Mouse (Mus musculus) liver, embryonic 14.5 days (tissue): ENCODE results near the gene Elovl5. TPM values are rescaled to one million over a fixed set of nuclear protein-coding genes. Genes with fewer than 3 reads are reported as not detected.

Experiments
- ATAC-seq: fragments of 200-750 bp; cut with Nextera tagmentation; 2 replicates; pipeline ENCODE4 v1.8.0; 2017; ENCODE audit warnings: moderate number of reproducible peaks, mild to moderate bottlenecking, moderate library complexity; ENCODE audit not compliant: insufficient read depth
- DNase-seq, 3 experiments: peaks; one replicate each; pipeline ENCODE4 v3.0.0-alpha.2; 2012 to 2013; ENCODE audit warnings: low read depth in 3 of 3, low spot score in 3 of 3
- H3K27ac ChIP-seq: fragments of 300-500 bp; sonication (generic); 2 replicates; pipeline ENCODE4 v1.5.1; 2014; ENCODE audit warnings: moderate library complexity, mild to moderate bottlenecking, control low read depth, inconsistent platforms
- H3K27me3 ChIP-seq: fragments of 300-500 bp; sonication (generic); 2 replicates; pipeline ENCODE4 v1.6.1; 2014; ENCODE audit warnings: mild to moderate bottlenecking, low read length, moderate library complexity; ENCODE audit not compliant: control insufficient read depth, insufficient read depth
- H3K36me3 ChIP-seq: fragments of 300-500 bp; sonication (generic); replicated peaks from 2 replicates; pipeline ENCODE4 v1.6.1; 2014; ENCODE audit warnings: low read depth; ENCODE audit not compliant: control insufficient read depth, insufficient read depth
- H3K4me1 ChIP-seq, 2 experiments: fragments of 200-500 bp in 1 of 2; fragments of 300-500 bp in 1 of 2; sonication (generic) in 1 of 2; replicated peaks; 2 replicates each; pipeline ENCODE4 v1.6.1; 2012 to 2014; ENCODE audit warnings: antibody characterized with exemption in 1 of 2, inconsistent platforms in 1 of 2, low read length in 1 of 2; ENCODE audit not compliant: control insufficient read depth in 2 of 2, insufficient read depth in 2 of 2
- H3K4me2 ChIP-seq: fragments of 300-500 bp; sonication (generic); 2 replicates; pipeline ENCODE4 v1.6.1; 2014; ENCODE audit warnings: low read depth, mild to moderate bottlenecking, control low read depth, moderate library complexity
- H3K4me3 ChIP-seq, 2 experiments: fragments of 200-500 bp in 1 of 2; fragments of 300-500 bp in 1 of 2; sonication (generic) in 1 of 2; 2 replicates each; pipeline ENCODE4 v1.5.1; 2012 to 2014; ENCODE audit warnings: low read depth in 2 of 2, low read length in 2 of 2, mild to moderate bottlenecking in 2 of 2, control low read depth in 1 of 2, inconsistent platforms in 1 of 2, moderate library complexity in 1 of 2; ENCODE audit not compliant: insufficient read depth in 1 of 2
- H3K9ac ChIP-seq: fragments of 300-500 bp; sonication (generic); replicated peaks from 2 replicates; pipeline ENCODE4 v1.6.1; 2014; ENCODE audit warnings: mild to moderate bottlenecking, control low read depth, moderate library complexity
- H3K9me3 ChIP-seq: fragments of 300-500 bp; sonication (generic); 2 replicates; pipeline ENCODE4 v1.6.1; 2016; ENCODE audit warnings: low read length, mixed read lengths; ENCODE audit not compliant: control insufficient read depth
- CTCF ChIP-seq: IDR thresholded peaks from 2 replicates; pipeline ENCODE4 v1.5.1; 2016; ENCODE audit warnings: antibody characterized with exemption, low read depth, control low read depth
- EP300 ChIP-seq: IDR thresholded peaks from 2 replicates; pipeline ENCODE4 v1.6.1; 2016; ENCODE audit warnings: antibody characterized with exemption, low read depth
- WGBS: fragments of 180-500 bp; shearing (Covaris S2); extraction: QIAGEN DNeasy Blood & Tissue Kit; methylation state at CpG from one replicate; pipeline ENCODE4 v1.1.7; 2014; ENCODE audit not compliant: insufficient replicate concordance; 5-methylcytosine and 5-hydroxymethylcytosine counted together
- polyA plus RNA-seq, 2 experiments: library from polyadenylated mRNA; depleted of rRNA in 1 of 2; stranded (reverse) in 1 of 2; unstranded in 1 of 2; fragments of >200 nt; fragmentation: Nextera tagmentation in 1 of 2; extraction: Ambion mirVana in 1 of 2; gene quantifications; 2 replicates each; pipeline versions ENCODE4 v1.2.1 to v1.2.3; 2012 to 2014

Gene Elovl5
- polyA plus RNA-seq, 2 experiments, result 10.5 to 19.3 TPM

DNA sequence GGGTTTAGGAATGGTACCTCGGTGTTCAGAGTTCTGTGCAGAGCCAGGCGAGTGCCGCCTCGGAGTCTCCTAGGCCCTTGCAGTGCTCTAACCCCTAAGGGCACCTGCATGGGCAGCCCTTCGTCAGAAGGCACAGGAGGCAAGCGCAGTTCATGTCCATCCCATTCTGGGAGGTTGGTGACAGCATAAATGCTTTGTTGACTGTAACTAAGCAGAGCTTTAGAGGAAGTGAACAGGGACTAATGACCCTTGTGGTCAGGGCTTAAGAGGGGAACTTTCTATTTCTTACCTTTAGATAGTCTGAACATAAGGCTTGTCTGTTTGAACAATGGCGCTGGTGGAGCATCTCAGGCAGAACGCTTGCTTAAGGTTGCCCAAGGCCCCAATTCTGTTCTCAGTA lies 6.6 kb downstream of the Elovl5 start:
- WGBS, result 66% methylated on average over 8 of the region's 8 CpGs
- no peaks in the 10 kb centered on the region for H3K36me3 ChIP-seq
- no peak overlapping the region for H3K9ac ChIP-seq
- H3K9me3 ChIP-seq, result no peaks in the 10 kb centered on the region
- DNase-seq (no peak), ATAC-seq (no peak)
- no peak overlapping the region for H3K4me2 ChIP-seq
- H3K27me3 ChIP-seq, result no peaks in the 10 kb centered on the region
- peaks cover 0 to 8% of the 10 kb centered on the region in 2 experiments; a peak in 3 of 4 replicates for H3K4me1 ChIP-seq
- H3K27ac ChIP-seq, result no peak overlapping the region
- TF ChIP-seq EP300, result no peak
- no peak for TF ChIP-seq CTCF
- H3K4me3 ChIP-seq, result no peak overlapping the region

DNA sequence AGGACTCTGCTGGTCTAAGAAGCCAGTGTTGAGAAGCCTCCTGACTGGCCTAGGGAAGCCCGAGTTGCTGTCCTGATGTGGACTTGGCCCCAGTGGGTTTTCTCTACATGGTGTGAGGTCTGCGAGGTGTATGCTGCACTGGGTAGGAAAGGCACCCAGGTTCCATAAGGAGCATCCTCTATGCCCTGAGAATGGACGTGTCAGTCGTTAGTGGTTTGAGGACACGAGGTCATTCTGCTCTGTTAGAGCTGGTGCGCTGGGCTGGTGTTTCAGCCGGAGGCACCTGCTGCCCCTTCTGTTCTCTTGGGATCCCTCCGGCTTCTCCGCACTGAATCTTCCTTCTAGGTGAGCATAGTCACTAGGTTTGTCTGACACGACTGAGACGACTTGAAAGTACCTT lies 7.0 kb downstream of the Elovl5 start:
- Histone ChIP-seq H3K9ac (no peak overlapping the region), H3K4me3 (no peak overlapping the region), H3K27ac (no peak overlapping the region), H3K36me3 (no peaks in the 10 kb centered on the region), H3K4me1 (peaks cover 0 to 5% of the 10 kb centered on the region in 2 experiments; a peak in 3 of 4 replicates), H3K27me3 (no peaks in the 10 kb centered on the region), H3K4me2 (no peak overlapping the region), H3K9me3 (no peaks in the 10 kb centered on the region)
- no peak for DNase-seq
- no peak for ATAC-seq
- no peak for TF ChIP-seq CTCF
- TF ChIP-seq EP300, result no peak
- 73% methylated on average over 11 of the region's 11 CpGs for WGBS

DNA sequence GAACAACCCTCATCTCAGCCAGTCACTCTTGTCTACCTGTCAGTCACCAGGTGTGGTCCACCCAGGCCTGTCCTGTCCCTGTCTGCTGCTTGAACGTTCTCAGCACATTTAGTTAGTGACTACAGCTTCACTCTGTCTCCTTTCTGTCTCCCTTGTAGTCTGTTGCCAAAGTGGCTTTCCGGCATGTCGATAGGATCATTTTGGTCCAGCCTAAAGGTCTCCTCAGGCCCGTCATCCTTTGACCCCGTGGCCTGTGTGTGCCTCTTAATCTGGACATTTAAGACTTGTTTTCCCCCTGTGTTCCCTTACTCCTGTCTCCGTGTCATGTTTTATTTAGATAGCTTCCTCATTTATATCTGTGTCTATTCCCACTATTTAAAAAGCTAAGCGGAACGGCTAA lies 9.0 kb downstream of the Elovl5 start:
- ATAC-seq, result no peak
- Histone ChIP-seq H3K9ac (no peak overlapping the region), H3K9me3 (no peaks in the 10 kb centered on the region), H3K27ac (no peak overlapping the region), H3K36me3 (no peaks in the 10 kb centered on the region), H3K4me2 (no peak overlapping the region), H3K4me3 (no peak overlapping the region), H3K27me3 (no peaks in the 10 kb centered on the region), H3K4me1 (peaks cover 0 to 9% of the 10 kb centered on the region in 2 experiments; a peak in 2 of 4 replicates)
- DNase-seq, result no peak
- 74% methylated on average over 8 of the region's 8 CpGs for WGBS
- no peak for TF ChIP-seq EP300
- no peak for TF ChIP-seq CTCF

DNA sequence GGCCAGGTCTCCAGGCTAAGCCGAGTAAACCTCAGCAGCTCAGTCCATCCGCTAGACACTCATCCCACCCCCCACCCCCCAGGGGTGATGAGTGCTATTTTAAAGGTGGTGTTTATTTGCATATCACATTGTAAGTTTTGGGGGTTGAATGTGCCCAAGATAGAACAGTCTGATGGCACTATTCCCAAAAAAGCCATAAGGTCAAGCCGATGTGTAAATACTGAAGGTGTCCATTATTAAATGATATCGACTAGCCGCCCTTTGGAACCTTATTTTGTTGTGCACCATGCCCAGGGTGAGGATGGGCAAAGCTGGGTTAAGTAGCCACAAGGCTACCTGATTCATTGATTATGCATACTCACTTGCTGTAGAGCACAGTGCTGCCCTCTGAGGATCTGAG lies 9.7 kb downstream of the Elovl5 start:
- Histone ChIP-seq H3K27ac (no peak overlapping the region), H3K9ac (no peak overlapping the region), H3K27me3 (no peaks in the 10 kb centered on the region), H3K4me3 (no peak overlapping the region), H3K4me1 (peaks cover 0 to 9% of the 10 kb centered on the region in 2 experiments; a peak in 2 of 4 replicates), H3K9me3 (no peaks in the 10 kb centered on the region), H3K4me2 (no peak overlapping the region), H3K36me3 (no peaks in the 10 kb centered on the region)
- WGBS, result 80% methylated on average over 5 of the region's 5 CpGs
- no peak for DNase-seq
- TF ChIP-seq EP300, result no peak
- no peak for TF ChIP-seq CTCF
- no peak for ATAC-seq

DNA sequence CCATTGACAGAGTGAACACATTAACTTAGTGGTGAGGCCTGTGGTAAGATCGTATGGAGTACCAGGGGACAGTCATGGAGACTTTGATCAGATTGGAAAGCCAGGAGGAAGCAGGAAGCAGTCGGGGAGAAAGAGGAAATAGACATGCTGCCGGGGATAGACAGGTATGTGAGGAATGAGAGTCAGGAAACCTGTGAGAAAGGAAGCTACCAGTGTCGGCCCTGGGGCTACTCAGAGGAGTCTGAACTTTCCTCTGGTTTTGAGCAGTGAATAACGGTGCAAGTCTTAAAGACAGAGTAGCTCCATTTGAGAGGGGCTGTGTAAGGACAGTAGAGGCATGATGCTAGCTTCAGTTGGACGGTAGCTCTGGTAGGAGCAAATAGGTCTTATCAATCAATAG lies 10.3 kb downstream of the Elovl5 start:
- ATAC-seq, result no peak
- TF ChIP-seq CTCF (no peak), EP300 (no peak)
- H3K9ac ChIP-seq, result no peak overlapping the region

More for the DNA sequence above, 10.3 kb downstream of the Elovl5 start:
- no peak for DNase-seq
- Histone ChIP-seq H3K4me2 (no peak overlapping the region), H3K27me3 (no peaks in the 10 kb centered on the region), H3K36me3 (no peaks in the 10 kb centered on the region), H3K9me3 (no peaks in the 10 kb centered on the region), H3K27ac (no peak overlapping the region), H3K4me1 (peaks cover 0 to 9% of the 10 kb centered on the region in 2 experiments; a peak in 2 of 4 replicates), H3K4me3 (no peak overlapping the region)
- 37% methylated on average over 6 of the region's 6 CpGs for WGBS
